Mouse (Mus musculus) thymus, adult 2 months (tissue): ENCODE data around the gene Setd1b.

ENCODE experiments used
- CTCF ChIP-seq: fragments of 200-500 bp; IDR thresholded peaks from 2 replicates; pipeline ENCODE4 v1.5.1; 2012; ENCODE audit warnings: mild to moderate bottlenecking, control low read depth, low read length, moderate library complexity, borderline replicate concordance; ENCODE audit not compliant: control insufficient read depth, poor library complexity, insufficient read depth; ENCODE audit errors: extremely low read depth
- POLR2A ChIP-seq: fragments of 200-500 bp; IDR thresholded peaks from 2 replicates; pipeline ENCODE4 v1.6.1; 2012; ENCODE audit warnings: mild to moderate bottlenecking, low read length, control low read depth, moderate library complexity; ENCODE audit not compliant: control insufficient read depth, poor library complexity, insufficient read depth; ENCODE audit errors: extremely low read depth

DNA sequence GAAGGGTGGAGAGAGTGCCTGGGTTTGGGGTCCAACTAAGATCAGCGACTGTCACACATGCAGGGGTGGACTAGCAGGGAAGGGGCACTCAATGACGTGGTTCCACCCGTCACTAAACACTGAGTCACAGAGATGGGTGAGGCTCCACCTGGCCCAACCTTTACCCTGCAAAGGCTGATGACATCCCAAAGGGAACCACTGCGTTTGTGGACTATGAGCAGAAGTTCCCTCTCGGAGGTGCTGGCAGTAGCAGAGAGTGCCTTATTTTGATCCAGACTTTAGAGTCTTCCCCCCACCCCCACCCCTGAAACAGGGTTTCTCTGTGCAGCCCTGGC, 11.2 kb upstream of the Setd1b start:
- TF ChIP-seq POLR2A: no peak
- TF ChIP-seq CTCF: no peak
